Comparison of ENCODE assay signal across 11 mouse cellular contexts in genomic region chr4:46102078-46102769, GRCm38 (mm10).
"Had no signal": no experiment of that assay in that cellular context is flagged by ENCODE, and none has a peak within 500 bp of the region (broad histone marks: within the 10 kb centered on the region; RNA-seq: fewer than 3 reads in every experiment).

No protein-coding gene starts in this region.

- H3K9me3 ChIP-seq: liver, embryonic 15.5 days; midbrain, embryonic 15.5 days; neural tube, embryonic 13.5 days had no signal

- H3K4me2 ChIP-seq: liver, embryonic 11.5 days; liver, embryonic 15.5 days; midbrain, embryonic 15.5 days; neural tube, embryonic 13.5 days had no signal

- H3K36me3 ChIP-seq: midbrain, embryonic 15.5 days; neural tube, embryonic 13.5 days had no signal

- ATAC-seq: lung, postnatal 0 days; midbrain, embryonic 15.5 days had no signal

- H3K9ac ChIP-seq: liver, embryonic 15.5 days; midbrain, embryonic 15.5 days had no signal

- H3K27ac ChIP-seq: liver, embryonic 15.5 days; midbrain, embryonic 15.5 days; neural tube, embryonic 13.5 days had no signal

- H3K4me1 ChIP-seq: midbrain, embryonic 15.5 days had no signal

- DNase-seq: kidney, postnatal 36 days; lung, adult 2 months; lung, postnatal 36 days; right cerebral cortex, adult 18-20 months; right cerebral cortex, postnatal 25 days; thymus, postnatal 36 days had no signal

- H3K4me3 ChIP-seq: liver, embryonic 15.5 days; midbrain, embryonic 15.5 days; neural tube, embryonic 13.5 days had no signal

- H3K27me3 ChIP-seq: midbrain, embryonic 15.5 days; neural tube, embryonic 13.5 days had no signal
